Mouse (Mus musculus): ENCODE results near the gene Nkx2-1.
A peak's percentile ranks its signal among the peaks of the same experiment; 100 is the strongest.

Gene Nkx2-1

DNA sequence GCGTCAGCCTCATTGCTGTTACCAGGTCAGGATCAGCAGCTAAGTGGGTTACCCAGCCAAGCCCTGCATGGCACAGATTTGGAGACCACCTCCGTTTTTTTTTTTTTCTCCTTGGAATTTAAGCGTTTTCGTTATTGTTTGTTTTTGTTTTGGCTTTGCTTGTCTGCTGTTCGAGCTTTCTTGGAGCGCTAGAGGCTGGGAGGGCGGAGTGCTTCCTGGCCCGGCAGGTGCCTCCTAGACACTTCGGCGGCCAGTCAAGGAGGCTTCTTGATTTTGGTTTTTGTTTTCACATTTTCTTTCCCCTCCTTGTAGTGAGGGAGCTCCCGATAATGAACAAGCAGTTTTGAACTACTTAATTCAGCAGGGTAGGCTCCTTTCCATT is at the start of gene Nkx2-1:
Nkx2-1 (minus strand) TSS at position 25 of the 382 bp plus-strand sequence.
- DNase-seq: no peak

DNA sequence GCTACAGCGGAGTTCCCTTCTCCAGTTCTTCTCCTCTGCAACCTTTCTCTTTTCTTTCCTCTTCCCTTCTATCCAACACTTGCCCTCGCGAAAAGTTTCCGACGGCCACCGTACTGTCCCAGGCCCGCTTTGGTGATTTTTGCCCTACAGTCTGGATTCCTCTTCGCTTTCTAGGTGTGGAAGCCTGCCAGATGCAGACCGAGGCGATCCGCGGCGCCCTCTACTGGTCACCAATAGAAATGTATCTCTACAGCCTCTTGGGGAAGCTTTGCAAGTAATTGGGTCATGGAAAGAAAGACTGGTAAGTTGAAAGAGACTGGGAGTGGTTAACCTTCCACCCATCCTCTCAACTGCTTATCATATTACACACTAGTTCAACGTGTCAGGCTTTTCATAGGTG is 4.4 kb upstream of the Nkx2-1 start:
- peak; percentile 71 for DNase-seq

DNA sequence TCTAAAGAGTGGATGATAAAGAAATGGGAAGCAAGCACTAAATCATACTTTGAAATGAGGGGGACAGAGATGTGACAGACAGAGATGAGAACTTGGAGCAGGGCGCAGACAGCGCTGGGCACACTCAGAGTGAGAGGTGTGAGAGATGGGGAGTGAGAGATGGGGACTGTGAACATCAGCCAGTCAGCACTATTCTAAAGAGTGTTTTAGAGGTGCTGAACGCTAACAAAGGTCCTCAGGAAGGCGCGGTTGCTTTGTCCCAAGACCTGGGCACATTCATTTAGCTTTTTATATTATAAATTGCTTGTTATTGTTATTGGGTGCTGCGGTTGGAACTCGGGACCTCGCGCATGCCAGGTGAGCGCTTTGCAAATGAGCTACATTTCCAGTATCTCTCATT is 3.9 kb upstream of the Nkx2-1 start:
- no peak for DNase-seq

DNA sequence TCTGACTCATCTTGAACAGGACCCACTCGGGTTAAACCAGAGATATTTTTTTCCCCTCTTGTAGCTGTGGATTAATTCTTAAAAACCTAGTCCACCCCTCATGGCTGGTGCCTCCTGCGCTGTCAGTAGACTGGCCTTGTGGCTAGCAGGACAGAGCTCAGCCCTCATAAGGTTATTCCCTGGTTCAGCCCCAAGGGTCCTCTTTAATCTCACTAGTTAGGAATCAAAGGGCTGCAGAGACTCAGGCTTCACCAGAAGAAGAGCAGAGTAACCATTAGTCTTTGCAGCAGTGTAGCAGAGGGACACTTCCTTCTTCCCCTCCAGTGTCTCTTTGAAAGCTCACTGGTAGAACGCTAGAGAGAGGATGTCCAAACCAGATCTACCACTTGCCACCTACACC is 1.9 kb upstream of the Nkx2-1 start:
- no peak for DNase-seq

DNA sequence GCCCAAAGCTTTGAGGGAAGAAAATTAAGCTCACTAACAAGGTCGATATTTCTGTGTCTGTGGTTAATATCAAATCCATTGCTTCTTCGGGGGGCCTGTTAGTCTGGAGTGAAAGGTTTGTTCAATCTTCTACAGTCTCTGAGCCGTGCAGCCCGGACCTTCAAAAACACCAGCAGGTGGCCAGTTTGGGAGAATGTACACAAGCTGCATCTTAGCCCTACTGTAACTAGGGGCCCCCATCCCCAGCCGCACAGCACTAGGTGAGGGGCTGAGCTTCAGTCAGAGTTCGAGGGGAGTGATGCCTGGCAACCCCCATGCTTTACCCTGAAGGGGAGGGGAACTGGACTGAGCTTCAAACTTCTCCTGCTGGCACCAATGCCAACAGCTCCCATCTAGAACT is 1.2 kb upstream of the Nkx2-1 start:
- DNase-seq: no peak

DNA sequence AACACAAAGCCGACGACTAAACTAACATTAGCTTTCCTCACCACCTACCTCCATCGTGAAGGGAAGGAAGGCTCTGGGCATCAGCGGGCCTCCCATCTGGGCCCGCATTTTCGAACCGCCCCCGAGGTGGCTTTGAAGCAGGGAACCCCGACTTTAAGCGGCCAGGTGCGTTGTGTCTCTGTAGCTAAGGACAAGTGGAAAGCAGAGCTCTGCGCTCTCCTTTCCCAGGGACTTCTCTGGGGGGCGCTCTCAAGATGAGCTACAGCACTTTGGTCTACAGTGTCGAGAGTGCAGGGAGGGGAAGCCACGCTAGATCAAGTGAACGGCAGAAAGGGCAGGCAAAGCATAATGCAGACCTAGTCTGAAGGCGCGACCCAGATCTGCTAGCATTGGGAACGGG is 634 bp upstream of the Nkx2-1 start:
- DNase-seq: peak; percentile 39

DNA sequence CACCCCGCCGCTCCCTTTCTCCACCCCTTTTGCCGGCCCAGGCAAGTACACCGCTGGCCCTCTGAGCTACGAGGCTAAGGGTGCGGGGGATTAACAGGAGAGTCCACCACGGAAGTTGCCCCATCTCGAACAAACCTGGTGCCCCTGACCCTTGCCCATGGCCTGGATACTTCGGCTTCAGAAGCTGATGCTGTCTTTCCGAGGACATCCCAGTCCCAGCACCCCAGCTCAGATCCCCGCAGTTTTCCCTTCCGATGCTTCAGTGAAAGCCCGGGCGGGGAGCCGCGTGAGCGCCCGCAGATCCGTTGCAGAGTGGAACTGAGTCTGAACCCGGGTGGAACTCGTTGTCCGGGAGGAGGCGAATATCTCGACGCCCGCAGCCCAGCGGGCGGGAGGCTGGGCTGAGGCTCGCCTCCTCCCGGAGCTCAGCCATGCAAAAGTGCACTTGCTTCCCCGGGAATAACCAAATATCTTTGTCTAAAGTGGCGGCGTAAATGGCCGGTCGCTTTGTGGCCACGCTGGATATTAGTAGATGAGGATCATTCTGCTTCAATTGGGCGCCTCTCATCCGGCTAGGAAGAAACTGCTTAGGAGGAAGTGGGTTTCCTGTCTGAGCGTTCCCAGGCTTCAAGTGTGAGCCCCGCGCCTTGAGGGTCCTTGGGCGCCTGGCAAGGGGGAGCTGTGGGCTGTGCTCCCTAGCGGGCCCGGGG is 379 bp downstream of the Nkx2-1 start:
- no peak for DNase-seq

DNA sequence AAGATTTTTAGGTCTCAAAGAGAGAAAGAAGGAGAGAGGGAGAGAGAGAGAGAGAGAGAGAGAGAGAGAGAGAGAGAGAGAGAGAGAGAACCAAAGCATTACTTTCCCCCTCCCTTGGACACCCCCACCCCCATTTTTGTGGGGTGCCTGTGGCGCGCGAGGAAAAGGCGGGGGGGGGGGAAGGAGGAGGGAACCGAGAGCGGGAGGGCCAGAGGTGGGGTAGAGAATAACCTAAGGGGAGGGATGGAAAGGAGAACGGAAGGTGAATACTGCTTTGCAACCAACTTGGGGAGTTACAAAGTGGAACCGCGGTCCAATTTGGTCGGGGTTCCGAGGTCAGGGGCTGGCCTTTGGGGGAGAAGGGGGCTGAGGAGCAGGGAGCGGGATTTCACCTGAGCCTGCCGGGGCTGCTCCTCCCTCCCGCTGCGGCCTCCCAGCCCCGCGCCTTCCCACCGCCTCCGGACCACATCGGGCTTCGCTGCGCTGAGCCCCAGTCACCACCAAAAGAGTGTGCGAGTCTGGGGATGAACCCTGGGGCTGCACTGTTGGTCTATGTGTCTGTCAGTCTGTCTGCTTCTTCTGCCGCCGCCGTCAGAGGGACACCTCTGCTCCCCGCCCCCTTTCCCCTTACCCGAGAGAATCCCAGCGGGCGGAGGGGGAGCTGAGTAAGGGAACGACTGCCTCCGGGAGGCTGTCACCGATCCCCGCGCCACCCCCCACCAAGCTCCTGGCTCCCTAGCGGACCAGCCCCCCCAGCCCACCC is 1.1 kb downstream of the Nkx2-1 start:
- DNase-seq: peak; percentile 75

DNA sequence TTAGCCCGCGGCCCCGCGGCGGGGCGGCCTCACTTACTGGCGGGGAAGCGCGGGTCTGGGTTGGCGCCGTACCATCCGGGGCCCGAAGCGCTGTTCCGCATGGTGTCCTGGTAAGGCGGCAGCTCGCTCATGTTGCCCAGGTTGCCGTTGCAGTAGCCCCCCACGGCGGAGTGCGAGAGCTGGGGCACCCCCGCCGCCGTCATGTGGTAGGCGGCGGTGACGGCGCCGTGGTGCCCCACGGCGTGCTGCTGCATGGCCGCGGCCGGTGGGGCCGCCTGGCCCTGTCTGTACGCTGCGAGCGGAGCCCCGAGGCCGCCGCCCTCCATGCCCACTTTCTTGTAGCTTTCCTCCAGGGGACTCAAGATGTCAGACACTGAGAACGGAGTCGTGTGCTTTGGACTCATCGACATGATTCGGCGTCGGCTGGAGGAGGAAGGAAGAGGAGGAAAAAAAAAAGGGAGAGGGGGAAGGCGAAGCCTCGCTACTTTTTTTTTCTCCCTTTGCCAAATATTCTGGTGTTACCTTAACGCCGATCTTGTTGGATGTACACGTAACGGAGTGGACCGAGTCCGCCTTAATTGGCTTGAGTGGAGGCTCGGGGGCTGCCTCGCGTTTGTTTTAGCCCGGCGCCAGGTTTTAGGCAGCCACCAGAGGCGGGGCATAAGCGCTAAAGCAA is 1.9 kb downstream of the Nkx2-1 start:
- DNase-seq: peak; percentile 89

DNA sequence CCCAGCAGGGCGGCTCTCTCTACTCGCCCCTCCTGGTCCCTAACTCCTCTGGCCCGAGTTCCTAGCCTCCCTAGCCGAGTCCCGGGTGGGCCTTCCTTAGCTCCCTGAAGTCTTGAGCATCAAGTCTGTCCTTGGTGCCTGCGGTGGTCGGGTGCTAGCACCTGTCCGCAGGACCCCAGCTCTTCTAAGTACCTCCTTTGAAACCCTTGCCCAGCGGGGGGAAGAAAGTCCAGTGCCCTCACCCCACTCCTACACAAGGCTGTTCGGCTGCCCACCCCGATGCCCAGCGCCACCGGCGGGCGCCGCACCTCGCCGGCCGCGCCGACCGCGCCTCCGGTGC is 2.4 kb downstream of the Nkx2-1 start:
- no peak for DNase-seq

DNA sequence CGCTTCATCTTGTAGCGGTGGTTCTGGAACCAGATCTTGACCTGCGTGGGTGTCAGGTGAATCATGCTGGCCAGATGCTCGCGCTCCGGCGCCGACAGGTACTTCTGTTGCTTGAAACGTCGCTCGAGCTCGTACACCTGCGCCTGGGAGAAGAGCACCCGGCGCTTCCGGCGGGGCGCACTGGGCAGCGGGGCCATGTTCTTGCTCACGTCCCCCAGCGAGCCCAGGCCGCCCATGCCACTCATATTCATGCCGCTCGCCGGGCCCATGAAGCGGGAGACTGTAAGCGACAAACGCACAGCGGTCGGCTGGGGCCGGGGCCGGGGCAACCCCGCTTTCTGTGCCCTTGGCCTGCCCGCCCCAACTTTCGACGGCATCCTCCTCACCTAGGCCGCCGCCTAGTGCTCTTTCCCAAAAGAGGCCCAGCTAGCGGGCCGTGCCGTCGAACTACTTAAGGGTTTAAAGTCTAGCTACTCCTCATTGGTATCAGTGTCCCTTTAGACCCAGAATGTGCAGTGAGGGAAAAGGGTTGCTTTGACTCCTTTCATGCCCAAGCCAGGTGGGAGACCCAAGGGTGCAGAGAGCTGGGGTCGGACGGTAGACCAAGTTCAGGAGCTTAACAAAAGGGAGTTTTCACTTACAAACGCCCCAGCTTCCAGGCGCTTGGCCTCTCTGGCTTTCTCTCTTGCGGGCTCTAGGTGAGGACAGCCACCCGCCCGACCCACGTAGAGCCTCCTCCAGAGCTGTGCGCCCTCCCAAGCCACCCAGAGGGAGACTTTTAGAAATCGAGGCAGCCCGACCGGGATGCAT is 3.0 kb downstream of the Nkx2-1 start:
- DNase-seq: no peak

DNA sequence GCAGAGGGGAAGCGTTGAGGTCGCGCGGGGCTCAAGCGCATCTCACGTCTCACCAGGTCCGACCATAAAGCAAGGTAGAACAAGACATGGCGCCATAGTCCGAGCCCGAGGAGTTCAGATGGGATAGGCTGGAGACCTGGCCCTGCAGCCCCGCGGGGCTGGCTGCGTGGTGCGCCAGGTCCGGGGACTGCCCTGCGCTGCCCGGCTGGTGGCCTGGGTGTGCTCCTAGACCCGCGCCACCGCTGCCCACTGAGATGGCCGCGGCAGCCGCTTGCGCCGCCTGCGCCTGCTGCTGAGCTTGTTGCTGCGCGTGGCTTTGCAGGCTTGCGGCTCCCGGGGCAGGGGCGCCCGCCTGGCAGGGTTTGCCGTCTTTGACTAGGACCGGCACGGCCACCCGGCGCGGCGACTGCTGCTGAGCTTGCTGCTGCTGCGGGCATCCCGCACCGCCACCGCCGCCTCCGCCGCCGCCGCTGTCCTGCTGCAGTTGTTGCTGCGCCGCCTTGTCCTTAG is 3.7 kb downstream of the Nkx2-1 start:
- DNase-seq: no peak

DNA sequence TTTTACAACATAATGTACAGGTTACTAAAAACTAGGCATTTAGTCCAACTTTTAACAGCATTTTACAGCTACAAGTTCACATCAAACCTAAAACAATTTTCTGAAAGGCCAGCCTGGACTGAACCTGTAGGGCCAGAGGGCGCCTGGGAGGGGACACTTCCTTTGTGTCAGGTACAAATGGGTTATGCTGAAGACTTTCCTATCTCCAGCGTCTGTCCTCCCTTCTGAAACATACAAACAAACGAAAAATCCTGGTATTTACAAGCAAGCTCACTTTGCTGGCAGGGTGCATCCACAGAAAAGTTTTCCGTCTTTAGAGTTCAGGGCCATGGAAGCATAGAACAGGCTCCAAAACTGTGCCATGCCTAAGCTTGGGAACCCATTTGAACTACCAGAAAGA is 4.6 kb downstream of the Nkx2-1 start:
- no peak for DNase-seq

DNA sequence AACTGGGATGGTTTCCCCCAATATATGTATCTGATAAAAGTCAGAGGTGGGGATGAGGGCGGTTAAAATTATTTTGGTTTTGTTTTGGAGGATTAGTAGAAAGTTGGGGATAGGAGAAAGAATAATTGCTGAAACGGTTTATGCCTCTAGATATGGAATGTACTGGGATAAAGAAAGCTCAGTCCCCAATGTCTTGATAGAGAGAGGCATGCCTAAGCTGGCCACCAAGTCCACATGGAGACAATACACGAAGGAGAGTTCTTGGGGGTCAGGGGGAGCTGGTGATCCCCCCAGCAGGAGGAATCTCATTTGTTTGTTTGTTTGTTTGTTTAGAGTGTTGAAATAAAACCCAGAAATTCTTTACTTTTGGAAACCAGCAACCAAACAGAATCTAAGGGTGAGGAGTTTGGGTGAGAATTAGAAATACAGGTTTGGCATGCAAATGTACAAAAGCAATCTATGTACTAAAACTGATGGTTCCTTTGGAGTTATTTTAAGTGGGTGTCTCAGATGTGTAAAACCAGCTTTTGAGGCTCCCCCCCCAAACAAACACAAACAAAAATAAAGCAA is 5.6 kb downstream of the Nkx2-1 start:
- no peak for DNase-seq

DNA sequence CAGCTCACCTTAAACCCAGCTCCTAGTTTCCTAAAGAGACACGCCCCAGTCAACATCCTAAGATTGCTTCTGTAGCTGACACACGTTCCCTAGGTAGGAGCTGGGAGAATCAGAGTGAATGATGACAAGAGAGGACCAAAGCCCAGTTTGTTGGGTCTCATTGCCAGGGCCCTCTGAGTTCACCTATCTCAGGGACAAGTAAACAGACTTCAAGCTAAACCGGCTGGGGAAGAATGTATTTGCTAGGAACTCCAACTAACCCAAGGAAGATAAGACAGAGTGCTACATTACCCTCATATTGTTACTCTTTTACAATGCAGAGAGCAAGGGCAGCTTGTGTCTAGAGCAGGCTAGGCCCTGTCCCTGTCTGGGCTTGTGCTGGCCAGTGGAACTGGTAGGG is 6.8 kb downstream of the Nkx2-1 start:
- DNase-seq: peak; percentile 56

DNA sequence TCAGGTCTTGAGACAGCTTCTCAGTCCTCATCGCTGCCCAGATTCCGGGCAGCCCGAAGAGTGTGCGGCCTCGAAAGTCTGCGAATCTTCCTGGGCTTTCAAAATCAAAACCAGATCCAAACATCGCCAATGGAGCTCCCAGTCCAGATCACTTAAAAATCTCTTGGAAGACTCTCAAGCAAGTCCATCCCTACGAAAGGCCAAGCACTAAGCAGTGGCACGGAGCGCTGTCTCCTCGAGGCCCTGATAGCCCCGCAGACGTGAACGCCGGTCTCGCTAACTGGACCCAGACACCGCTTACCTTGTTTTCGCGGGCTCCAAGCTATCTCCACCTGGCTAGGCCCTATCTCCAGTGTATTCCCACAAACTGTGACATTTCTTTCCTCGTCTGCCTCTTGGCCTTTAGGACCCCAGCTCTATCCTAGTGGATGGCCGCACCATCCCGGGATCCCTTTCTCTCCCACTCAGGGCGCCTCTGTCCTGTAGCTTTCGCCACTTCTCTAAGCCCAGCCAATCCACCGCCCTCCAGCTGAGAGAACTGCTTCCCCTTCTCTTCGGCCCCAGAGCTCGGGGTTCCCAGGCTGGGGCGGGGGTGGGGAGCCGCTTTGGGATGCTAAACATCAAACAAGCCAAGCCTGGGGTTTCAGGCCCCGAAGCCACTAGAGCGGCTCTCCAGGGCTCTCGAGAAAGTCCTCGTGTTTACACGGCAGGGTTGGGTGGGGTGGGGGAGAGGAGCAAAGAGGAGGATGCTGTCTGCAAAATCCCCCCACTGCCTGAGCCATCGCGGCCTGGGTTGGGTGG is 7.6 kb downstream of the Nkx2-1 start:
- peak; percentile 72 for DNase-seq

DNA sequence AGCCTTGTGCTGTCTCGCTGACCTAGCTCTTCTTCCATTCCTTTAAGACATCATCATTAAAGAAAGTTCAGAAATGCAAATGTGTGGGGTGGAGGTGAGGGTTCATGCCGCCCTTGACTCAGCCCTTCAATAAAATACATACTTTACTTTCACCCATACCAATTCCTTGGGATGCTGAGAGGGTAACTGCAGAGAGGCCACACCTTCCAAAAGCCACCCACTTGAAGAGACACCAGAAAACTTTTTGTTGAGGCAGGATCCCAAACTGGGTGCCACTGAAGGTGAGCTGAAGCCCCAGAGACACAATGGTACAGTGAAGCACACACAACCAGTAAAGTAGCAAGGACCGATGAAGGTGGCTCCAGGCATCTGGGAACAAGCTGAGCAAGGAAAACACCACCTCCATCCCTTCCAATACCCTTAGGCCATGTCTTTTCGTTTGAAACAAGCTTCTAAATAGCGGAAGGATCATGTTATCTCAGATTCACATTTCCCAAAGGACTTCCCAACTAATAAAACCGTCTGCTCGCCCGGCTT is 8.6 kb downstream of the Nkx2-1 start:
- DNase-seq: no peak

DNA sequence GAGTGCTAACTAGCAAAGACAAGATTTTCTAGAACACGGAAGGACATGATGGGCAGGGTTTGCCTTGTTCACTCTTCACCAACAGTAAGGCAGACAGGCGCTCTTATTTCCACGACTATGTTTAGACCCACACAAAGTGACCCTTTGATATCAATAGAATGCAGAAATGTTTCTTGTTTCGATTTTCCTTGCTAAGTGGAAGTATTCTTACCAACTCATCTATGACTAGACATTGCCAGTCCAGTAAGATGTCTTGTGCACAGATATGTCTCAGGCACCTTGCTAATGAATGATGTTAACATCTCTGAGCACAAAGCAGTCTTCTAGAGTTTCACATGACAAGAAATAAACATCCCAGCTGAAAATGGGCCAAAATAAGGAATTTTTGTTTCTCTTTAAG is 9.6 kb downstream of the Nkx2-1 start:
- no peak for DNase-seq

DNA sequence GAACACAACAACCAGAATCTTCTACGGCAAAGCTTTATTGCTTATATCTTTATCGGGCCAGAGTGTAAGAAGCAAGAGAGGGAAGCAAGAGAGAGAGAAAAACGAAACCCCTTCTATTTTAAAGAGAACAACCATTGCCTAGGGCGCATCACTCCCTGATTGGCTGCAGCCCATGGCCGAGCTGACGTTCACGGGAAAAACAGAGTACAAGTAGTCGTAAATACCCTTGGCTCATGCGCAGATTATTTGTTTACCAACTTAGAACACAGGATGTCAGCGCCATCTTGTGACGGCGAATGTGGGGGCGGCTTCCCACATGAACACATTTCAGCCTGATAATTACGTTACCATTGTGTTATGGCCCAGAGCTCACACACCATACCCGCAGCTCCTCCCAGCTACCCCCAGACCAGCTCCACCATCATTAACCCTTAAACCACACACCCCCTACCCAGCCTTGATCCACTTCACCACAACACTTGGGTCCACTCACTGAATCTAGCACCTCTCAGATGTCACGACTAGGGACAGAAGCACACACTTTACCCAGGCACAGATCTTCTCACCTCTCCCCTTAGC is 11.4 kb downstream of the Nkx2-1 start:
- DNase-seq: peak; percentile 51

DNA sequence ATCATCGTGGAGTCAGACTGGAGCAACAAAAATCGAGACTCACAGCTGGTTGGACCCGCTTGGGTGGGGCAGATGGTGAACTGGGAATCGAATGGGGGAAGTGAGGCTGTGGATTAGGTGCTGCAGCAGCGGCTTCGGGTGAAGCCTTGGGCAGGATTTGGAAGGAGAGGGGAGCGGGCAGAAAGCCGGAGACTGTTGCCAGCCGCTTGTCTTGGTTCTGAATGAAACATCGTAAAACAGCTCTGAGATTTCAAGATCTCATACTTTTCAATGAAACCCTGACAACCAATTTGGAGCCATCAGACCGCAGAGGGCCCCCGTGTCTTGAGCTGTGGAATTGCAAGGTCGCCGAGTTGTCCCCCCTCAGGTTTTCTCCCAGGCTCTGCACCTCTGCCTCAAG is 12.5 kb downstream of the Nkx2-1 start:
- DNase-seq: no peak

DNA sequence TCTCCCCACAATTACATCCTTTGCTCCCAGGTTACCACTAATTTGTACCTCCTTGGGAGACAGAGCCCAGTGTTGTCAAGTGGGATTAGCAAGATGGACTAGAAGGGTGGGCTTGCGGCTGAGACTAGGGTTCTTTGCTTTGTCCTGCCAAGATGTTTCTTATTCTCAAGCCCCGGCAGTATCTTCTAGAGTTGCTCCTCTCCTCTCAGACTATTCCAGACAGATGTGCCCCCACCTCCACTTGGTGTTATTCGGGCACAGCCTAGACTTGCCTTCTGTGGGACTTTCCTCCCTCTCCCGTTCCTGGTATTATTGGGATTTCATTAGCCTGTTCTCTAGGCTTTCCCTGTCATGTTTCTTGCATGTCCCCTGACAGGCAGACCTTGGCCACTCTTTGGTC is 14.5 kb downstream of the Nkx2-1 start:
- DNase-seq: no peak
